Mouse (Mus musculus): Measurements from ENCODE around the gene Aatf. TPM values are rescaled to one million over a fixed set of nuclear protein-coding genes. Genes with fewer than 3 reads are reported as not detected.

The Aatf gene
- polyA plus RNA-seq, 1 experiment: 7.3 TPM

DNA sequence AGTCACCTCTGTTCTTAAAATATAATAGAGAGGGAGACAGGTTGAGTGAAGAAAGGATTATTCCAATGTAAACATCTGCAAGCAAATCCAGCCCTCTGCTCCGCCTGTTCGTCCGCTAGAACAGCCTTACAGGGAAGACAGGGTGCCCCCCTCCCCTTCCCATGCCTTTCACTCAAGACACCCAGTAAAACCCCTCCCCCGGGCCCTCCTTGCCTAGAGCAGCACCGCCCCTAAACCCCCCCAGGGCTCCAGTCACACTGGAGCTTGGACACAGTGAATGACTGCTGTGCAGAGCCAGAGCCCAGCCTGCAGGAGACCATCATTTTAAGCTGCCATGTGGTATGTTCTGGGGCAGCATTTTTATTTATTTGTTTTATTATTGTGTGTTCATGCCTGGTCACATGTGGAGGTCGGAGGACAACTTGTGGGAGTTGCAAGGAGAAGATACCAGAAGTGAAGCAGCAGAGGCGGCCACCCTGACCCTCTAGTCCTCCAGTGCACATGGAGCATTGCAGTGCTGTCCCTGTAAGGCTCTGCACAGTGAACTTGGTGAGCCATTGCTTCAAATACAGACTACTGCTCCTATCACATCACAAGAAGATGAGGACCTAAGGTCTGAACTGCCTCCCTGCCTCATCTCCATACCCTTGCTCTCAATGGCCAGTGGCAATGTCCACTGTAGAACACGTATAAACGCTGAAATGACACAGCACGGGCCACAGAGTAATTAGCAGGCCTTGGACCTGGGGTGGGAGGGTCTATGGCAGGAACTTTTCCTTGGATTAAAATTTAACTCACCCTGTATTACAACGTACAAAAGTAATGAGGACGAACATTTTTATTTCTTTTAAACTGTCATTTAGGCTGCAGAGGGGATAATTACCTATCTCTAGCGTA lies 87.3 kb downstream of the Aatf start:
- Histone ChIP-seq H3K4me3 (ENCODE audit: insufficient read depth, low read length) (no peak overlapping the region), H3K27ac (ENCODE audit: insufficient read depth, low read length) (no peak overlapping the region)
- no peak for TF ChIP-seq POLR2A (IDR thresholded peaks at IDR 0.05; ENCODE audit: extremely low read depth, insufficient read depth, low read length)
- TF ChIP-seq CTCF (IDR thresholded peaks at IDR 0.05; ENCODE audit: extremely low read depth, insufficient read depth, low read length): no peak

GRCm38 (mm10) chr11:84420779-84421178 lies 92.5 kb downstream of the Aatf start:
- Histone ChIP-seq H3K27ac (ENCODE audit: insufficient read depth, low read length) (no peak overlapping the region), H3K4me3 (ENCODE audit: insufficient read depth, low read length) (no peak overlapping the region), H3K4me1 (ENCODE audit: control insufficient read depth, insufficient read depth, low read length) (no peaks in the 10 kb centered on the region)
- no peak for TF ChIP-seq POLR2A (IDR thresholded peaks at IDR 0.05; ENCODE audit: extremely low read depth, insufficient read depth, low read length)

More for the DNA sequence above, 87.3 kb downstream of the Aatf start:
- H3K4me1 ChIP-seq (ENCODE audit: control insufficient read depth, insufficient read depth, low read length): no peaks in the 10 kb centered on the region

DNA sequence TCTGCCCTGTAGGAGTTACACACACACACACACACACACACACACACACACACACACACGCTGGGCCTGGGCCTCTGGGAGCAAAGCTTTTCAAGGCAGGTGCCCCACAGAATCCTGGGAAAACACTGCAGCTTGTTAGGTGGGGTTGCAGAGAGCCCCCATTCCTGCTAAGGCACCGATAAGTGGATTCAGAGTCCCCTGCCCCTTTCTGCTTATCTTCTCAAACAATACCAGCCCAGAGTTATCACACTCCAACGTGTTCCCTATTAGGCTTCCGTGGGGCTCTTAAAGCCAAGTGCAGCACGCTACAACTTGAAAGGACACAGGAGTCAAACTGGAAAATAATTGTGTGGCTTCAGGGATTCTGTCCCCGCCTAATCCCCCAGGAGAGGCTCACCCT lies 100.2 kb downstream of the Aatf start:
- Histone ChIP-seq H3K27ac (ENCODE audit: insufficient read depth, low read length) (no peak overlapping the region), H3K4me1 (ENCODE audit: control insufficient read depth, insufficient read depth, low read length) (no peaks in the 10 kb centered on the region), H3K4me3 (ENCODE audit: insufficient read depth, low read length) (no peak overlapping the region)
- TF ChIP-seq CTCF (IDR thresholded peaks at IDR 0.05; ENCODE audit: extremely low read depth, insufficient read depth, low read length): no peak
- no peak for TF ChIP-seq POLR2A (IDR thresholded peaks at IDR 0.05; ENCODE audit: extremely low read depth, insufficient read depth, low read length)

DNA sequence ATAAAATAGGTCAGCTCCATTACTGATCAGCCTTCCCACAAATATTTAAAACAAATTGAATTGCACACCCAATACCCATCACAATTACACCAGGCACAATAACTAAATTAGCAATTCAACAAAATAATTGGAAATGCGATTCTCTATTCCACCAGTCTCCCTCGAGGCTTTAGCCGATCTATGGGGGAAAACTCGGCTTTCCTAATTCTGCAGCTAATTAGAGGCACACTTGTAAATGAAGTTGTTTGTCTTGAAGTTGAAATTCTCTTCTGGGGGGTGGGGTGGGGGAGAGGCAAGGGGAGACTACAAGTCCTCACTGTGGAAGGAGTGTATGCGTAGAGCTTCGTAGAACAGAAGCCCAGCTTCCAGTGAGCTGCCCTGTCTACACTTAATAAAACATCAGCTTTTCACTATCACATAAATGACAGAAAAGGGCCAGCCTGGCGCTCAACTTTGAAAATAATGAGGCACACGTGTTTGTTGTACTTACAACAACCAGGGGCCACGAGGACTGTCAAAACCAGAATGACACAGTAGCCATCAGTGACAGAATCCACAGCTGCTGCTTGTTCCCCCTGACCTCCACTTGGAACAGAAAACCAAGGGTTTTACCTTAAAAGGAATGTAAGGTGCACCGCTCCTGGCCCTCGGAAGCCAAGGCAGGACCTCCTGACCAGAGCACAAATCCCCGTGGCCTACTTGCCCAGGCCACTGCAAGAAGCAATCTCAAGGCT lies 101.0 kb downstream of the Aatf start:
- H3K27ac ChIP-seq (ENCODE audit: insufficient read depth, low read length): no peak overlapping the region

DNA sequence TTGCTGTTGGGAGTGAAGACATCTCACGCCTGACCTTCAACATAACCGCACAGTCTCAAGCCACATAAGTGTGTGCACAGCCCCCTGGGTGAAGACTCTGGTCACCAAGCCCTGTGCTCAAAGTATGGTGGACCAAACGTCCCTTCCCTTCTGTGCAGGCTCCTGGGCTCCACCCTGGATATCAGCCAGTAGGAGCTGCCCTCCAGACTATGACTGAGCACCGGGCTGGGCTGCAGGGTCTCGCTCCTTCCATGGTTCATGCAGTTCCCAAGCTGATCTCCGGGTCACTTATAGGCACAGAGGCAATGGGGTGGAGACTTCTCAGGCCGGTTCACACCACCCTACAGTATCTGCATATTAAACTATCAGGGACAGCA lies 101.7 kb downstream of the Aatf start:
- Histone ChIP-seq H3K4me1 (ENCODE audit: control insufficient read depth, insufficient read depth, low read length) (no peaks in the 10 kb centered on the region), H3K4me3 (ENCODE audit: insufficient read depth, low read length) (no peak overlapping the region), H3K27ac (ENCODE audit: insufficient read depth, low read length) (no peak overlapping the region)
- no peak for TF ChIP-seq POLR2A (IDR thresholded peaks at IDR 0.05; ENCODE audit: extremely low read depth, insufficient read depth, low read length)
- no peak for TF ChIP-seq CTCF (IDR thresholded peaks at IDR 0.05; ENCODE audit: extremely low read depth, insufficient read depth, low read length)

More for the DNA sequence above, 101.0 kb downstream of the Aatf start:
- Histone ChIP-seq H3K4me3 (ENCODE audit: insufficient read depth, low read length) (no peak overlapping the region), H3K4me1 (ENCODE audit: control insufficient read depth, insufficient read depth, low read length) (no peaks in the 10 kb centered on the region)
- TF ChIP-seq CTCF (IDR thresholded peaks at IDR 0.05; ENCODE audit: extremely low read depth, insufficient read depth, low read length): no peak
- no peak for TF ChIP-seq POLR2A (IDR thresholded peaks at IDR 0.05; ENCODE audit: extremely low read depth, insufficient read depth, low read length)

DNA sequence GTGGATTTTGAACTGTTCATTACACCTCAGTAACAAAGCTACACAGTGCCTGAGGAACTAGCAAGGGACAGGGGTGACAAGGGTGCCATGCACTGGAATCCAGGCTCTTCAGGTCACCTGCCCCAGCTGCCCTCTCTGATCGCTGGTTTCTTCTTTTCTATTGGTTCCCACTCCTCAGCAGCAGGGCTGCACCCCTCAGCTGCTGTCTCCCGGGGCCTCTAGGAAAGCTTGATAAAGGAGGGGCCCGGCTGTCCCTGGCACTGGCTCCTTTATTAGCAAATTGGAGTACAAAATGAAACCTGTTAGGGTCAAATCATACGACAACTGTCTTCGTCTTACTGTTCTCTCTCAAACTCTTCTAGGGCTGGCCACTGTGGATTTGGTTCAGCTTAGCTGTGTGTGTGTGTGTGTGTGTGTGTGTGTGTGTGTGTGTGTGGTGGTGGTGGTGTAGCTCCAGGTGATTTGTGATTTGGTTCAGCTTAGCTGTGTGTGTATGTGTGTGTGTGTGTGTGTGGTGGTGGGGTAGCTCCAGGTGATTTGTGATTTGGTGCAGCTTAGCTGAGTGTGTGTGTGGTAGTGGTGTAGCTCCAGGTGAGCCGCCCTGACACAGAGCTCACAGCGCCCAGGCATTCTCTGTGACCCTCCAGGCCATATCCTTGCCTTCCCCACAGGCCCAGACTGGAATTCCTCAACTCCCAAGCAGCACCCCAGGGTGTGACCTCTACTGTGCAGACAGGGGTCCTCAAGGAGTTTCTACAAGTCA lies 102.3 kb downstream of the Aatf start:
- no peak overlapping the region for H3K27ac ChIP-seq (ENCODE audit: insufficient read depth, low read length)
- H3K4me3 ChIP-seq (ENCODE audit: insufficient read depth, low read length): no peak overlapping the region
- no peak for TF ChIP-seq CTCF (IDR thresholded peaks at IDR 0.05; ENCODE audit: extremely low read depth, insufficient read depth, low read length)
- no peak for TF ChIP-seq POLR2A (IDR thresholded peaks at IDR 0.05; ENCODE audit: extremely low read depth, insufficient read depth, low read length)
- H3K4me1 ChIP-seq (ENCODE audit: control insufficient read depth, insufficient read depth, low read length): no peaks in the 10 kb centered on the region

- TF ChIP-seq POLR2A (IDR thresholded peaks at IDR 0.05; ENCODE audit: extremely low read depth, insufficient read depth, low read length) (no peak), CTCF (IDR thresholded peaks at IDR 0.05; ENCODE audit: extremely low read depth, insufficient read depth, low read length) (no peak)
- Histone ChIP-seq H3K27ac (ENCODE audit: insufficient read depth, low read length) (no peak overlapping the region), H3K4me3 (ENCODE audit: insufficient read depth, low read length) (no peak overlapping the region), H3K4me1 (ENCODE audit: control insufficient read depth, insufficient read depth, low read length) (no peaks in the 10 kb centered on the region)
Observed at GRCm38 (mm10) chr11:84410383-84410782, 102.9 kb downstream of the Aatf start.

DNA sequence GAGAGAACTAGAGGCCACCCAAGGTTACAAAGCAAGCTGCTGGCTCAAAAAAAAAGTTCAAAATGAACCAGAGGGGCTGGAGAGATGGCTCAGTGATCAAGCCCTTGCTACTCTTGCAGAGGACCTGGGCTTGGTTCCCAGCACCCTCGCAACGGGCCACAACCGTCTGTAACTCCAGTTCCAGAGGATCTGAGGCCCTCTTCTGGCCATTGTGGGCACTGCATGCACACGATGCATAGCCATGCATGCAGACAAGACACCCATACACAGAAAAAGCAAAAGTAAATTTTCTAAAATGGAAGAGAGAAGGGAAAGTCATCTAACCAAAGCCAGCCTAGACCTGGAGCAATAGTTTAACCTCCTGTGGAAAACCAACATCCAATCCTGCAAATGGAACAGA lies 106.6 kb downstream of the Aatf start:
- Histone ChIP-seq H3K4me3 (ENCODE audit: insufficient read depth, low read length) (no peak overlapping the region), H3K4me1 (ENCODE audit: control insufficient read depth, insufficient read depth, low read length) (no peaks in the 10 kb centered on the region), H3K27ac (ENCODE audit: insufficient read depth, low read length) (no peak overlapping the region)
- TF ChIP-seq POLR2A (IDR thresholded peaks at IDR 0.05; ENCODE audit: extremely low read depth, insufficient read depth, low read length) (no peak), CTCF (IDR thresholded peaks at IDR 0.05; ENCODE audit: extremely low read depth, insufficient read depth, low read length) (no peak)

- TF ChIP-seq POLR2A (IDR thresholded peaks at IDR 0.05; ENCODE audit: extremely low read depth, insufficient read depth, low read length) (no peak), CTCF (IDR thresholded peaks at IDR 0.05; ENCODE audit: extremely low read depth, insufficient read depth, low read length) (no peak)
- Histone ChIP-seq H3K4me3 (ENCODE audit: insufficient read depth, low read length) (no peak overlapping the region), H3K4me1 (ENCODE audit: control insufficient read depth, insufficient read depth, low read length) (peaks cover 2% of the 10 kb centered on the region; the same call in 1 of the 2 replicates), H3K27ac (ENCODE audit: insufficient read depth, low read length) (no peak overlapping the region)
Observed at GRCm38 (mm10) chr11:84395010-84395409, 118.3 kb downstream of the Aatf start.
